Mouse (Mus musculus): ENCODE measurements around the gene Stx11. TPM values are rescaled to one million over a fixed set of nuclear protein-coding genes. Genes with fewer than 3 reads are reported as not detected.
"Not testable (repeated sequence)": the region's sequence is repeated elsewhere in the genome, so short reads cannot be mapped to it uniquely, and the experiment has no call there.

Gene Stx11
- polyA plus RNA-seq, 1 experiment from 2014 or later, result 5.5 TPM

DNA sequence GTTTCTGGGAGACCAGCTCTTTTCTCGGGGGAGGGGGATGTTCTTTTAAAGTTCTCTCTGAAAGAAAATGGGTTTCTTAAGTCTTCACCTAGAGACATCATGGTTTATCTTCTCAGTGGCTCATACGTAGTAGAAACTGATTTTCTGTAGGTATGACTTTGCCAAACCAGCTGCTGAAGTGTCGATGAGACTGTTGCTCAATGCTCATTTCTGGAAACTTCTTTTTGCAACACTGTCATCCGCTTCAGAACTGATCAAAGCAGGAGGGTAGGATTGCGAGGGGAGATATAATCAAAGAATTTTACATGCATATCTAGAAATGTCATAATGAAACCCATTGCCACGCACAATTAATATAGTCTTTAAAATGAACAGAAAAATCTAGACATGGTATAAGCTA, 10.5 kb upstream of the Stx11 start:
- Histone ChIP-seq H3K36me3 (ENCODE audit: control insufficient read depth, insufficient read depth, low read length) (no peaks in the 10 kb centered on the region), H3K9me3 (replicated peaks; ENCODE audit: control insufficient read depth, low read length) (no peaks in the 10 kb centered on the region), H3K9ac (ENCODE audit: low read depth, low read length) (no peak overlapping the region), H3K4me3 (ENCODE audit: low read depth, low read length) (no peak overlapping the region), H3K27me3 (ENCODE audit: control insufficient read depth, insufficient read depth, low read length) (no peaks in the 10 kb centered on the region), H3K4me1 (ENCODE audit: control insufficient read depth, insufficient read depth, low read length) (no peaks in the 10 kb centered on the region), H3K27ac (ENCODE audit: low read depth, low read length) (no peak overlapping the region), H3K4me2 (no peak overlapping the region)
- ATAC-seq (replicated peaks; ENCODE audit: insufficient number of reproducible peaks, low FRiP score, low TSS enrichment), result no peak
- WGBS (ENCODE audit: insufficient replicate concordance), result 86% methylated on average over 6 of the region's 6 CpGs

DNA sequence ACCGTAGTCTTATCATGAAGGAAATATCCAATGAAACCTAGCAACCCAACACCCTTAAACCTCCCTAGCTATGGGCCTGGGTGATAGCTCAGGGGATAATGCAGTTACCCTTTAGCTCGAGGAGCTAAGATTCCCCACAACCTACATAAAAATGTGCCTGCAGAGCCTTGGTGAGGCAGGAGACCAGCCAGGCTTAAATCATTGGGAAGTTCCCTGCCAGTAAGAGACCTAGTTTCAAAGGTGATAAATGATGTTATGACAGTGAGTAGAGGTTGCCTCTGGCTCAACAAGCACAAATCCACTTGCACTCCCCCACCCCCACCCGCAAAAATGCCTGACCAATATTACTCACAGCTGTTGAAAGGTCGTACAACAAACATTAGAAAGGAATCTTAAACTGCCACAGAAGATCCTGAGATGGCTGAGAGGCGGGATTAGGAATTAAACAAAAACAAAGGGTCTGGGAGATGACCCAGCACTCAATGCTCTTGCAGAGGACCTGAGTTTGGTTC, 1.6 kb upstream of the Stx11 start:
- Histone ChIP-seq H3K27me3 (ENCODE audit: control insufficient read depth, insufficient read depth, low read length) (no peaks in the 10 kb centered on the region), H3K9ac (ENCODE audit: low read depth, low read length) (no peak overlapping the region), H3K9me3 (replicated peaks; ENCODE audit: control insufficient read depth, low read length) (no peaks in the 10 kb centered on the region), H3K4me2 (no peak overlapping the region), H3K4me1 (ENCODE audit: control insufficient read depth, insufficient read depth, low read length) (no peaks in the 10 kb centered on the region), H3K36me3 (ENCODE audit: control insufficient read depth, insufficient read depth, low read length) (no peaks in the 10 kb centered on the region), H3K27ac (ENCODE audit: low read depth, low read length) (no peak overlapping the region), H3K4me3 (ENCODE audit: low read depth, low read length) (no peak overlapping the region)
- WGBS (ENCODE audit: insufficient replicate concordance), result 70% methylated on average over 5 of the region's 5 CpGs
- ATAC-seq (replicated peaks; ENCODE audit: insufficient number of reproducible peaks, low FRiP score, low TSS enrichment), result no peak

DNA sequence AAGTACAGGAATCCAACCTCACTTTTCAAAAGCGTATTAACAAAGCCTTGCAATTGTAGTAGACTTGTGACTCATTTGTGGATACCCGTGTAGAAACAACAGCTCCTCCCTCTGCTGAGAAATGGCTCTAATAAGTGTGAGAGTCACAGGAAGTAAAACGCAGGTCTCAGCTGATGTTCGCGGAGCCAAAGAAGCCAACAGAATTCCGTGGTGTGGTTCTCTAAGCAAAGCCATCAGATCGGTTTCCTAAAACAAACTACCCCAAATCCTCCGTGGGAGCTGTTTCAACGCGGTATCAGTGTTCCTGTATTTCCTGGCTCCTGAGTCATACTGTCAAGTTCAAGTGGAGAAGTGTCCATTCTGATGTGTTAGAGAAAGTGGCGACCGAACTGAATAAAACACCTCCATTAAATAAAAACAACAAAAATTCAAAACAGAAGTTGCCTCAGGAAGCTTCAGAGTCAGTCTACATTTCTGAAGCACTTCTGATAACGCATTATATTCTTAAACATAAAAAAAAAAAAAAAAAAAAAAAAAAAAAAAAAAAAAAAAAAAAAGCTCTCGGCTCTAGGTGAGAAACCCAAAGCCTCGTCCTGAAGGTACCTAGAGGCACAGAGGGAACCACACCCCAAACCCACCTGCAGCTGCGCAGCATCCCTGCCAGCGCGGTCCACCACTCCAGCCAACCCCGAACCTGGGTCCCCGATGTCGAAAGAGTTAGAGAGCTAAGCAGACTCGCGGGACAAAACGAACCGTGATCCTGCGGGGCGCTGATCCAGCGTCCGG, 543 bp downstream of the Stx11 start:
- 4% methylated on average over 29 of the region's 29 CpGs for WGBS (ENCODE audit: insufficient replicate concordance)
- H3K36me3 ChIP-seq (ENCODE audit: control insufficient read depth, insufficient read depth, low read length), result no peaks in the 10 kb centered on the region
- no peaks in the 10 kb centered on the region for H3K4me1 ChIP-seq (ENCODE audit: control insufficient read depth, insufficient read depth, low read length)
- peak overlapping the region; percentile 73 for H3K9ac ChIP-seq (ENCODE audit: low read depth, low read length)
- ATAC-seq (replicated peaks; ENCODE audit: insufficient number of reproducible peaks, low FRiP score, low TSS enrichment), result 0 out of 2 replicates have a peak, but pooled peaks have one; percentile 25
- H3K4me3 ChIP-seq (ENCODE audit: low read depth, low read length), result peak overlapping the region; percentile 61
- H3K4me2 ChIP-seq, result peak overlapping the region; percentile 76
- no peak overlapping the region for H3K27ac ChIP-seq (ENCODE audit: low read depth, low read length)
- H3K9me3 ChIP-seq (replicated peaks; ENCODE audit: control insufficient read depth, low read length), result no peaks in the 10 kb centered on the region
- H3K27me3 ChIP-seq (ENCODE audit: control insufficient read depth, insufficient read depth, low read length), result no peaks in the 10 kb centered on the region

DNA sequence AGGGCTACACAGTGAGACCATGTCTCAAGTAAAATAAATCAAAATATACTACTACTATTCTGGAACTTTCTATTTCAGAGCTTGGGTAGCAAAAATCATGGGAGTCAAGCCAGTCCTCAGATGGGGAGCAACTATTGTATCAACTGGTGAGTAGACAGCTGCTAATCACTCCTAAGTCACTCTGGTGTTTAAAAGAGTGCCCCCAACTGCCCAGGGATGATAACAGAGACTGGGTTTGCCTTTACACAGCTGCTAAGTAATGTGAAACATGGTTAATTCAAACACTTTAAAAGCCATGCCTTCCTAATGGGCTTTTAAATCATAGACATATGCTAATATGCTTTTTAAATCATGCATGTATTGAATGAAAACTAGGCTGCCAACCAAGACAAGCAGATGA, 1.9 kb downstream of the Stx11 start:
- Histone ChIP-seq H3K36me3 (ENCODE audit: control insufficient read depth, insufficient read depth, low read length) (no peaks in the 10 kb centered on the region), H3K4me2 (no peak overlapping the region), H3K27me3 (ENCODE audit: control insufficient read depth, insufficient read depth, low read length) (no peaks in the 10 kb centered on the region), H3K4me1 (ENCODE audit: control insufficient read depth, insufficient read depth, low read length) (no peaks in the 10 kb centered on the region), H3K27ac (ENCODE audit: low read depth, low read length) (no peak overlapping the region), H3K4me3 (ENCODE audit: low read depth, low read length) (no peak overlapping the region), H3K9ac (ENCODE audit: low read depth, low read length) (no peak overlapping the region), H3K9me3 (replicated peaks; ENCODE audit: control insufficient read depth, low read length) (no peaks in the 10 kb centered on the region)
- no peak for ATAC-seq (replicated peaks; ENCODE audit: insufficient number of reproducible peaks, low FRiP score, low TSS enrichment)

- H3K36me3 ChIP-seq (ENCODE audit: control insufficient read depth, insufficient read depth, low read length), result no peaks in the 10 kb centered on the region
- no peaks in the 10 kb centered on the region for H3K9me3 ChIP-seq (replicated peaks; ENCODE audit: control insufficient read depth, low read length)
- WGBS (ENCODE audit: insufficient replicate concordance), result 73% methylated on average over 8 of the region's 8 CpGs
- no peak overlapping the region for H3K4me2 ChIP-seq
- H3K4me1 ChIP-seq (ENCODE audit: control insufficient read depth, insufficient read depth, low read length), result no peaks in the 10 kb centered on the region
- no peak overlapping the region for H3K27ac ChIP-seq (ENCODE audit: low read depth, low read length)
- H3K9ac ChIP-seq (ENCODE audit: low read depth, low read length), result no peak overlapping the region
- no peak for ATAC-seq (replicated peaks; ENCODE audit: insufficient number of reproducible peaks, low FRiP score, low TSS enrichment)
- no peaks in the 10 kb centered on the region for H3K27me3 ChIP-seq (ENCODE audit: control insufficient read depth, insufficient read depth, low read length)
- H3K4me3 ChIP-seq (ENCODE audit: low read depth, low read length), result no peak overlapping the region
These were observed 2.6 kb downstream of the Stx11 start for GRCm38 (mm10) chr10:12961546-12961945.

GRCm38 (mm10) chr10:12957271-12957670, 6.8 kb downstream of the Stx11 start:
- no peak for ATAC-seq (replicated peaks; ENCODE audit: insufficient number of reproducible peaks, low FRiP score, low TSS enrichment)
- Histone ChIP-seq H3K36me3 (ENCODE audit: control insufficient read depth, insufficient read depth, low read length) (no peaks in the 10 kb centered on the region), H3K4me3 (ENCODE audit: low read depth, low read length) (no peak overlapping the region), H3K4me2 (no peak overlapping the region), H3K9me3 (replicated peaks; ENCODE audit: control insufficient read depth, low read length) (no peaks in the 10 kb centered on the region), H3K27me3 (ENCODE audit: control insufficient read depth, insufficient read depth, low read length) (no peaks in the 10 kb centered on the region), H3K4me1 (ENCODE audit: control insufficient read depth, insufficient read depth, low read length) (no peaks in the 10 kb centered on the region), H3K9ac (ENCODE audit: low read depth, low read length) (no peak overlapping the region), H3K27ac (ENCODE audit: low read depth, low read length) (no peak overlapping the region)
- 74% methylated on average over 4 of the region's 4 CpGs for WGBS (ENCODE audit: insufficient replicate concordance)

DNA sequence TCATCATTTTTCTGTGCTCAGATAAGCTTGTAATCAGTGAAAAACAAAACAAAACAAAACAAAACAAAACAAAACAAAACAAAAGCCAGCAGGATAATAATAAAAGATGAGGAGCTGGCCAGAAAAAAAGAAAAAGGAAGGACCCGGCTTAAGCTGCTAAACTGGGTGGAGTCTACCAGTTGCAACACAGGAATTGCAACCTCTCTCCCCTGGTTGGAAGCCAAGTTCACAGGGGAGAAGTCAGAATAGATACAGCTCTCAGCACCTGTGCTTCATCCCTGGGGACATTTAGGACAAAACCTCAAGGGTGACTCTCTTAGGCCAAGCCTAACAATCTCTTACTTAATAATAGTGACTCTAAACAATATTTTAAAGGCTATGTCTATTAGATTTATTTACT, 8.3 kb downstream of the Stx11 start:
- H3K27me3 ChIP-seq (ENCODE audit: control insufficient read depth, insufficient read depth, low read length), result no peaks in the 10 kb centered on the region
- no peak for ATAC-seq (replicated peaks; ENCODE audit: insufficient number of reproducible peaks, low FRiP score, low TSS enrichment)
- no peak overlapping the region for H3K9ac ChIP-seq (ENCODE audit: low read depth, low read length)
- 39% methylated on average over 1 of the region's 1 CpGs for WGBS (ENCODE audit: insufficient replicate concordance)
- H3K4me2 ChIP-seq, result no peak overlapping the region
- H3K36me3 ChIP-seq (ENCODE audit: control insufficient read depth, insufficient read depth, low read length), result no peaks in the 10 kb centered on the region
- H3K4me1 ChIP-seq (ENCODE audit: control insufficient read depth, insufficient read depth, low read length), result no peaks in the 10 kb centered on the region
- no peaks in the 10 kb centered on the region for H3K9me3 ChIP-seq (replicated peaks; ENCODE audit: control insufficient read depth, low read length)
- H3K4me3 ChIP-seq (ENCODE audit: low read depth, low read length), result no peak overlapping the region
- H3K27ac ChIP-seq (ENCODE audit: low read depth, low read length), result no peak overlapping the region

DNA sequence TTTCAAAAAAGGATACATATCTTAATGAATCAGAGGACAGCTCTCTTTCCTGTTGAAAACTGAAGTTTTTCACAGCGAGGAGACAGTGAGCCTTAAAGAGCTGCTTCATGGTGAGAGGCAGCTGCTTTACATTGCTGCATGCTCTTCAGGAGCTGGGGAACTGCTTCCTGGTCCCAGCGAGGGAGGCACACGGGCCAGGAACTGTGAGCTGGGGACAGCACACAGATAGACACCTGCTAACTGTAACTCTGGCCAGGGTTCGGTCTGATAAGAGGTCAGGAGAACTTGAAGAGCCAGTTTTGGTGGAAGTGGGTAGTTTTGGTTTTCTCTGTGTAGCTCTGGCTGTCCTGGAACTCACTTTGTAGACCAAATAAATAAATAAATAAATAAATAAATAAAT, 12.7 kb downstream of the Stx11 start:
- H3K4me3 ChIP-seq (ENCODE audit: low read depth, low read length); H3K9me3 ChIP-seq (replicated peaks; ENCODE audit: control insufficient read depth, low read length); H3K27me3 ChIP-seq (ENCODE audit: control insufficient read depth, insufficient read depth, low read length); H3K27ac ChIP-seq (ENCODE audit: low read depth, low read length); H3K4me1 ChIP-seq (ENCODE audit: control insufficient read depth, insufficient read depth, low read length); H3K9ac ChIP-seq (ENCODE audit: low read depth, low read length); H3K36me3 ChIP-seq (ENCODE audit: control insufficient read depth, insufficient read depth, low read length); ATAC-seq (replicated peaks; ENCODE audit: insufficient number of reproducible peaks, low FRiP score, low TSS enrichment); H3K4me2 ChIP-seq: not testable (repeated sequence)
- 55% methylated on average over 4 of the region's 4 CpGs for WGBS (ENCODE audit: insufficient replicate concordance)

DNA sequence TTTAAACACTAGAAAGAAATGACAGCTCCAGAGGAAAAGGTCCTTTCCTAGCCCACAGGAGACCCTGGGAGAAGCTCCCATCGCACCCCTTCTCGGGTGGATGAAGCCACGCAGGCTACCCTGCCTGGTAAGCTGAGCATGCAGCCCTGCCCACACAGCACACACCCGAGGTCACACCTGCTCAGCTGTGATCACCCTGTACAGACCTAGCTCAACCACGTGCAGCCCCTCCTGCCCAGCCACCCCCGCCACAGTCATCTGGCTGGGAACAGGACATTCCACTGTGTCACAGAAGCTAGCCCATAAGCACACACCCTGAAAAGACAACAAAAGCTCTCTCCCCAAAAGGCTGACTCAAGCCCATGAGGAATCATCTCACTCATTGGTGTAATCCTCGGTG, 14.8 kb downstream of the Stx11 start:
- no peak overlapping the region for H3K4me3 ChIP-seq (ENCODE audit: low read depth, low read length)
- no peak overlapping the region for H3K9ac ChIP-seq (ENCODE audit: low read depth, low read length)
- 67% methylated on average over 7 of the region's 7 CpGs for WGBS (ENCODE audit: insufficient replicate concordance)
- no peak overlapping the region for H3K4me2 ChIP-seq
- no peaks in the 10 kb centered on the region for H3K36me3 ChIP-seq (ENCODE audit: control insufficient read depth, insufficient read depth, low read length)
- no peaks in the 10 kb centered on the region for H3K9me3 ChIP-seq (replicated peaks; ENCODE audit: control insufficient read depth, low read length)
- no peak overlapping the region for H3K27ac ChIP-seq (ENCODE audit: low read depth, low read length)
- no peaks in the 10 kb centered on the region for H3K27me3 ChIP-seq (ENCODE audit: control insufficient read depth, insufficient read depth, low read length)
- no peak for ATAC-seq (replicated peaks; ENCODE audit: insufficient number of reproducible peaks, low FRiP score, low TSS enrichment)
- no peaks in the 10 kb centered on the region for H3K4me1 ChIP-seq (ENCODE audit: control insufficient read depth, insufficient read depth, low read length)
